Mouse (Mus musculus): ENCODE measurements around the gene A830018L16Rik. TPM values are rescaled to one million over a fixed set of nuclear protein-coding genes. Genes with fewer than 3 reads are reported as not detected.

Gene A830018L16Rik
- polyA plus RNA-seq, 1 experiment from 2014 or later, result 2.4 TPM

- H3K9me3 ChIP-seq (ENCODE audit: control insufficient read depth, low read length), result no peaks in the 10 kb centered on the region
- H3K36me3 ChIP-seq (ENCODE audit: control insufficient read depth, insufficient read depth, low read length), result no peaks in the 10 kb centered on the region
- no peak overlapping the region for H3K4me2 ChIP-seq (ENCODE audit: low read depth)
- no peak overlapping the region for H3K27ac ChIP-seq (ENCODE audit: low read depth, low read length)
- DNase-seq (ENCODE audit: low spot score) (no peak), ATAC-seq (ENCODE audit: insufficient read depth, low FRiP score, low TSS enrichment) (no peak)
- WGBS, result 93% methylated on average over 2 of the region's 2 CpGs
- H3K27me3 ChIP-seq (ENCODE audit: control insufficient read depth, insufficient read depth, low read length), result no peaks in the 10 kb centered on the region
- H3K4me1 ChIP-seq (ENCODE audit: control insufficient read depth, insufficient read depth, low read length), result no peaks in the 10 kb centered on the region
- no peak overlapping the region for H3K4me3 ChIP-seq (ENCODE audit: low read depth, low read length)
- no peak overlapping the region for H3K9ac ChIP-seq (ENCODE audit: low read length)
Observed at GRCm38 (mm10) chr1:11570274-11570673, 156.4 kb downstream of the A830018L16Rik start.

- no peaks in the 10 kb centered on the region for H3K36me3 ChIP-seq (ENCODE audit: control insufficient read depth, insufficient read depth, low read length)
- H3K4me3 ChIP-seq (ENCODE audit: low read depth, low read length), result no peak overlapping the region
- H3K9me3 ChIP-seq (ENCODE audit: control insufficient read depth, low read length), result no peaks in the 10 kb centered on the region
- no peak overlapping the region for H3K4me2 ChIP-seq (ENCODE audit: low read depth)
- H3K27ac ChIP-seq (ENCODE audit: low read depth, low read length), result no peak overlapping the region
- ATAC-seq (ENCODE audit: insufficient read depth, low FRiP score, low TSS enrichment) (no peak), DNase-seq (ENCODE audit: low spot score) (no peak)
- no peaks in the 10 kb centered on the region for H3K27me3 ChIP-seq (ENCODE audit: control insufficient read depth, insufficient read depth, low read length)
- 84% methylated on average over 2 of the region's 2 CpGs for WGBS
- H3K4me1 ChIP-seq (ENCODE audit: control insufficient read depth, insufficient read depth, low read length), result no peaks in the 10 kb centered on the region
- H3K9ac ChIP-seq (ENCODE audit: low read length), result no peak overlapping the region
Observed at GRCm38 (mm10) chr1:11573462-11573861, 159.6 kb downstream of the A830018L16Rik start.

GRCm38 (mm10) chr1:11580026-11580425 lies 166.1 kb downstream of the A830018L16Rik start:
- no peak overlapping the region for H3K4me2 ChIP-seq (ENCODE audit: low read depth)
- H3K9me3 ChIP-seq (ENCODE audit: control insufficient read depth, low read length), result no peaks in the 10 kb centered on the region
- ATAC-seq (ENCODE audit: insufficient read depth, low FRiP score, low TSS enrichment), result no peak
- H3K4me3 ChIP-seq (ENCODE audit: low read depth, low read length), result no peak overlapping the region
- no peaks in the 10 kb centered on the region for H3K27me3 ChIP-seq (ENCODE audit: control insufficient read depth, insufficient read depth, low read length)
- no peak overlapping the region for H3K27ac ChIP-seq (ENCODE audit: low read depth, low read length)
- H3K4me1 ChIP-seq (ENCODE audit: control insufficient read depth, insufficient read depth, low read length), result no peaks in the 10 kb centered on the region
- DNase-seq (ENCODE audit: low spot score), result no peak
- H3K36me3 ChIP-seq (ENCODE audit: control insufficient read depth, insufficient read depth, low read length), result no peaks in the 10 kb centered on the region
- 77% methylated on average over 4 of the region's 4 CpGs for WGBS
- H3K9ac ChIP-seq (ENCODE audit: low read length), result no peak overlapping the region

- DNase-seq (ENCODE audit: low spot score), result no peak
- Histone ChIP-seq H3K4me3 (ENCODE audit: low read depth, low read length) (no peak overlapping the region), H3K36me3 (ENCODE audit: control insufficient read depth, insufficient read depth, low read length) (no peaks in the 10 kb centered on the region), H3K27me3 (ENCODE audit: control insufficient read depth, insufficient read depth, low read length) (no peaks in the 10 kb centered on the region), H3K4me1 (ENCODE audit: control insufficient read depth, insufficient read depth, low read length) (no peaks in the 10 kb centered on the region), H3K27ac (ENCODE audit: low read depth, low read length) (no peak overlapping the region), H3K9ac (ENCODE audit: low read length) (no peak overlapping the region), H3K4me2 (ENCODE audit: low read depth) (no peak overlapping the region), H3K9me3 (ENCODE audit: control insufficient read depth, low read length) (no peaks in the 10 kb centered on the region)
- no peak for ATAC-seq (ENCODE audit: insufficient read depth, low FRiP score, low TSS enrichment)
- WGBS, result 87% methylated on average over 10 of the region's 10 CpGs
Observed at GRCm38 (mm10) chr1:11588305-11588704, 174.4 kb downstream of the A830018L16Rik start.

GRCm38 (mm10) chr1:11650137-11650536 lies 236.2 kb downstream of the A830018L16Rik start:
- DNase-seq (ENCODE audit: low spot score), result no peak
- H3K36me3 ChIP-seq (ENCODE audit: control insufficient read depth, insufficient read depth, low read length), result no peaks in the 10 kb centered on the region
- H3K27ac ChIP-seq (ENCODE audit: low read depth, low read length), result no peak overlapping the region
- no peak for ATAC-seq (ENCODE audit: insufficient read depth, low FRiP score, low TSS enrichment)
- no peaks in the 10 kb centered on the region for H3K27me3 ChIP-seq (ENCODE audit: control insufficient read depth, insufficient read depth, low read length)
- H3K9ac ChIP-seq (ENCODE audit: low read length), result no peak overlapping the region
- H3K4me2 ChIP-seq (ENCODE audit: low read depth), result no peak overlapping the region
- no peak overlapping the region for H3K4me3 ChIP-seq (ENCODE audit: low read depth, low read length)
- no peaks in the 10 kb centered on the region for H3K9me3 ChIP-seq (ENCODE audit: control insufficient read depth, low read length)
- no peaks in the 10 kb centered on the region for H3K4me1 ChIP-seq (ENCODE audit: control insufficient read depth, insufficient read depth, low read length)

GRCm38 (mm10) chr1:11652773-11653172 lies 238.9 kb downstream of the A830018L16Rik start:
- Histone ChIP-seq H3K9ac (ENCODE audit: low read length) (no peak overlapping the region), H3K4me1 (ENCODE audit: control insufficient read depth, insufficient read depth, low read length) (no peaks in the 10 kb centered on the region), H3K9me3 (ENCODE audit: control insufficient read depth, low read length) (no peaks in the 10 kb centered on the region), H3K4me2 (ENCODE audit: low read depth) (no peak overlapping the region), H3K27me3 (ENCODE audit: control insufficient read depth, insufficient read depth, low read length) (no peaks in the 10 kb centered on the region), H3K4me3 (ENCODE audit: low read depth, low read length) (no peak overlapping the region), H3K27ac (ENCODE audit: low read depth, low read length) (no peak overlapping the region), H3K36me3 (ENCODE audit: control insufficient read depth, insufficient read depth, low read length) (no peaks in the 10 kb centered on the region)
- DNase-seq (ENCODE audit: low spot score) (no peak), ATAC-seq (ENCODE audit: insufficient read depth, low FRiP score, low TSS enrichment) (no peak)

- Histone ChIP-seq H3K36me3 (ENCODE audit: control insufficient read depth, insufficient read depth, low read length) (no peaks in the 10 kb centered on the region), H3K9me3 (ENCODE audit: control insufficient read depth, low read length) (no peaks in the 10 kb centered on the region), H3K4me3 (ENCODE audit: low read depth, low read length) (no peak overlapping the region), H3K4me2 (ENCODE audit: low read depth) (no peak overlapping the region), H3K4me1 (ENCODE audit: control insufficient read depth, insufficient read depth, low read length) (no peaks in the 10 kb centered on the region), H3K27ac (ENCODE audit: low read depth, low read length) (no peak overlapping the region), H3K27me3 (ENCODE audit: control insufficient read depth, insufficient read depth, low read length) (no peaks in the 10 kb centered on the region), H3K9ac (ENCODE audit: low read length) (no peak overlapping the region)
- ATAC-seq (ENCODE audit: insufficient read depth, low FRiP score, low TSS enrichment) (peak; percentile 70), DNase-seq (ENCODE audit: low spot score) (peak; percentile 27)
- 61% methylated on average over 2 of the region's 2 CpGs for WGBS
Observed at GRCm38 (mm10) chr1:11657341-11658060, 243.6 kb downstream of the A830018L16Rik start.

- Histone ChIP-seq H3K4me1 (ENCODE audit: control insufficient read depth, insufficient read depth, low read length) (no peaks in the 10 kb centered on the region), H3K27ac (ENCODE audit: low read depth, low read length) (no peak overlapping the region), H3K4me3 (ENCODE audit: low read depth, low read length) (no peak overlapping the region), H3K27me3 (ENCODE audit: control insufficient read depth, insufficient read depth, low read length) (no peaks in the 10 kb centered on the region), H3K4me2 (ENCODE audit: low read depth) (no peak overlapping the region), H3K9ac (ENCODE audit: low read length) (no peak overlapping the region), H3K9me3 (ENCODE audit: control insufficient read depth, low read length) (no peaks in the 10 kb centered on the region), H3K36me3 (ENCODE audit: control insufficient read depth, insufficient read depth, low read length) (no peaks in the 10 kb centered on the region)
- DNase-seq (ENCODE audit: low spot score) (no peak), ATAC-seq (ENCODE audit: insufficient read depth, low FRiP score, low TSS enrichment) (no peak)
- WGBS, result 47% methylated on average over 3 of the region's 3 CpGs
Observed at GRCm38 (mm10) chr1:11658061-11658625, 244.2 kb downstream of the A830018L16Rik start.

- DNase-seq (ENCODE audit: low spot score) (no peak), ATAC-seq (ENCODE audit: insufficient read depth, low FRiP score, low TSS enrichment) (no peak)
- H3K27ac ChIP-seq (ENCODE audit: low read depth, low read length), result no peak overlapping the region
- H3K4me1 ChIP-seq (ENCODE audit: control insufficient read depth, insufficient read depth, low read length), result no peaks in the 10 kb centered on the region
- no peaks in the 10 kb centered on the region for H3K36me3 ChIP-seq (ENCODE audit: control insufficient read depth, insufficient read depth, low read length)
- H3K4me2 ChIP-seq (ENCODE audit: low read depth), result no peak overlapping the region
- no peak overlapping the region for H3K4me3 ChIP-seq (ENCODE audit: low read depth, low read length)
- no peaks in the 10 kb centered on the region for H3K9me3 ChIP-seq (ENCODE audit: control insufficient read depth, low read length)
- no peak overlapping the region for H3K9ac ChIP-seq (ENCODE audit: low read length)
- H3K27me3 ChIP-seq (ENCODE audit: control insufficient read depth, insufficient read depth, low read length), result no peaks in the 10 kb centered on the region
Observed at GRCm38 (mm10) chr1:11744749-11745314, 330.9 kb downstream of the A830018L16Rik start.

Data from neural tube, embryonic 11.5 days (tissue).